Comparison of ENCODE assay signal across 19 mouse cellular contexts in the genomic region with DNA sequence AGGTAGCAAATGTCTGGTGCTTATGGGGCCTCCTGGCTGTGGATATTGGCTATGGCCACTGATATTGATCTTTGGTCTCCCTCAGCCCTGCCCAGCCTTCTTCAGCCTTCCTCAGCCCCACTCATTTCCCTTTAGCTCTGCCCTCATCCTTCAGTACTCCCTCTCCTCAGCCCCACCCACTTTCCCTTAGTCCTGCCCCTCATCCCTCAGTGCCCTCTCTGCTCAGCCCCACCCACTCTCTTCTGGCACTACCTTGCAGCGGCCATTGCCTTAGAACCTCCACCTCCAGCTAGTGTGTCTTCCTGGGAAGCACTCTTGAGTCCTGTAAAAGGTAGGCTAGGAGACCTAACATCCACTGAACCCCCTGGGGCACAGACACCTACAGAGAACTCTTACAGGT.
DNase-seq lines count a peak whose midpoint lies in the region; ATAC-seq and TF ChIP-seq lines count a peak whose summit lies in the region.
"Had no signal": no experiment of that assay in that cellular context is flagged by ENCODE, and none has a peak within 500 bp of the region (broad histone marks: within the 10 kb centered on the region; RNA-seq: fewer than 3 reads in every experiment).

No protein-coding gene starts in this region.

- no peak overlapping the region for H3K4me2 ChIP-seq in forebrain, embryonic 14.5 days (ENCODE audit: low read length)
- H3K4me2 ChIP-seq in lung, embryonic 14.5 days: no peak overlapping the region
- H3K4me2 ChIP-seq in stomach, embryonic 16.5 days (ENCODE audit: low read depth, low read length): no peak overlapping the region
- H3K4me2 ChIP-seq: limb, embryonic 13.5 days had no signal

- peak overlapping the region; percentile 93 for H3K27ac ChIP-seq in forebrain, embryonic 10.5 days
- no peak overlapping the region for H3K27ac ChIP-seq in forebrain, embryonic 14.5 days (ENCODE audit: low read depth, low read length)
- H3K27ac ChIP-seq in lung, embryonic 14.5 days (ENCODE audit: low read depth): peak overlapping the region; percentile 39; the same call in 1 of the 2 replicates
- H3K27ac ChIP-seq in stomach, embryonic 16.5 days (ENCODE audit: low read length): 0 out of 2 replicates have a peak overlapping the region, but pooled peaks have one; percentile 63
- H3K27ac ChIP-seq: liver, embryonic 14.5 days had no signal

- DNase-seq in forebrain, embryonic 10.5 days (ENCODE audit: extremely low spot score, low spot score): peak; percentile 21
- no peak for DNase-seq in forebrain, embryonic 14.5 days (ENCODE audit: low spot score)
- DNase-seq in lung, embryonic 14.5 days: no peak
- DNase-seq in lung, postnatal 36 days: no peak
- peak; percentile 88 for DNase-seq in R1 (ENCODE audit: low read depth, low spot score)
- no peak for DNase-seq in retina, embryonic 14.5 days (ENCODE audit: low spot score)
- DNase-seq: cerebellum, postnatal 10 days; gastrocnemius, postnatal 25 days; kidney, adult 9 months; kidney, postnatal 36 days; layer of hippocampus, adult 9-11 months; retina, postnatal 1 day; thymus, postnatal 36 days had no signal

- H3K9ac ChIP-seq in forebrain, embryonic 14.5 days (ENCODE audit: low read length): no peak overlapping the region
- no peak overlapping the region for H3K9ac ChIP-seq in lung, embryonic 14.5 days
- H3K9ac ChIP-seq in stomach, embryonic 16.5 days (ENCODE audit: low read length): no peak overlapping the region
- H3K9ac ChIP-seq: limb, embryonic 13.5 days; liver, embryonic 14.5 days had no signal

- peaks cover 65% of the 10 kb centered on the region for H3K4me1 ChIP-seq in forebrain, embryonic 10.5 days
- peaks cover 9% of the 10 kb centered on the region for H3K4me1 ChIP-seq in forebrain, embryonic 14.5 days (ENCODE audit: control insufficient read depth, insufficient read depth, low read length)
- peaks cover 14% of the 10 kb centered on the region for H3K4me1 ChIP-seq in lung, embryonic 14.5 days (ENCODE audit: insufficient read depth)
- peaks cover 8% of the 10 kb centered on the region for H3K4me1 ChIP-seq in stomach, embryonic 16.5 days (ENCODE audit: control insufficient read depth, insufficient read depth, low read length)

- no peaks in the 10 kb centered on the region for H3K36me3 ChIP-seq in forebrain, embryonic 10.5 days (replicated peaks)
- H3K36me3 ChIP-seq in forebrain, embryonic 14.5 days (ENCODE audit: control insufficient read depth, insufficient read depth, low read length): no peaks in the 10 kb centered on the region
- no peaks in the 10 kb centered on the region for H3K36me3 ChIP-seq in lung, embryonic 14.5 days (ENCODE audit: insufficient read depth)
- no peaks in the 10 kb centered on the region for H3K36me3 ChIP-seq in stomach, embryonic 16.5 days (ENCODE audit: control insufficient read depth, insufficient read depth, low read length)
- H3K36me3 ChIP-seq: limb, embryonic 13.5 days had no signal

- no peaks in the 10 kb centered on the region; the same call in 1 of the 2 replicates for H3K27me3 ChIP-seq in forebrain, embryonic 10.5 days (ENCODE audit: poor library complexity, severe bottlenecking)
- H3K27me3 ChIP-seq in forebrain, embryonic 14.5 days (replicated peaks; ENCODE audit: control insufficient read depth, insufficient read depth, low read length): no peaks in the 10 kb centered on the region
- H3K27me3 ChIP-seq in lung, embryonic 14.5 days (ENCODE audit: insufficient read depth, low read length): no peaks in the 10 kb centered on the region
- H3K27me3 ChIP-seq in stomach, embryonic 16.5 days (ENCODE audit: control insufficient read depth, insufficient read depth, low read length): no peaks in the 10 kb centered on the region
- H3K27me3 ChIP-seq: CH12.LX had no signal

- no peak for TF ChIP-seq CTCF in lung, embryonic 14.5 days (IDR thresholded peaks at IDR 0.05; ENCODE audit: low read depth)

- H3K9me3 ChIP-seq in forebrain, embryonic 10.5 days: peaks cover 8% of the 10 kb centered on the region; the same call in 1 of the 2 replicates
- 0 out of 2 replicates have a peak, but pooled peaks cover 5% of the 10 kb centered on the region for H3K9me3 ChIP-seq in forebrain, embryonic 14.5 days (replicated peaks; ENCODE audit: control insufficient read depth, low read length)
- H3K9me3 ChIP-seq in lung, embryonic 14.5 days (ENCODE audit: low read depth, low read length): no peaks in the 10 kb centered on the region
- 0 out of 2 replicates have a peak, but pooled peaks cover 4% of the 10 kb centered on the region for H3K9me3 ChIP-seq in stomach, embryonic 16.5 days (replicated peaks; ENCODE audit: control insufficient read depth, low read length)

- 42% methylated on average over 1 of the region's 1 CpGs for WGBS in forebrain, embryonic 10.5 days
- WGBS in forebrain, embryonic 14.5 days: 21% methylated on average over 1 of the region's 1 CpGs
- WGBS in lung, embryonic 14.5 days: 47% methylated on average over 1 of the region's 1 CpGs
- 52% methylated on average over 1 of the region's 1 CpGs for WGBS in stomach, embryonic 16.5 days

- ATAC-seq in forebrain, embryonic 14.5 days: no peak
- no peak for ATAC-seq in lung, embryonic 14.5 days (ENCODE audit: insufficient read depth)
- ATAC-seq in stomach, embryonic 16.5 days (ENCODE audit: insufficient read depth, low FRiP score): no peak
- ATAC-seq: hindbrain, embryonic 16.5 days had no signal

- H3K4me3 ChIP-seq in forebrain, embryonic 10.5 days: no peak overlapping the region
- H3K4me3 ChIP-seq in forebrain, embryonic 14.5 days (ENCODE audit: low read depth, low read length): no peak overlapping the region
- H3K4me3 ChIP-seq in lung, embryonic 14.5 days (ENCODE audit: low read depth, low read length): no peak overlapping the region
- no peak overlapping the region for H3K4me3 ChIP-seq in stomach, embryonic 16.5 days (replicated peaks; ENCODE audit: low read length)
- H3K4me3 ChIP-seq: erythroblast, embryonic 14.5 days; limb, embryonic 13.5 days had no signal

Comparison
In these comparisons a context has a peak if more than half of its experiments do, and no peak if none do; other contexts are left out.
1. DNase-seq: peak in forebrain, embryonic 10.5 days (single experiment) and R1 (single experiment); none in forebrain, embryonic 14.5 days (single experiment), lung, embryonic 14.5 days (single experiment), lung, postnatal 36 days (single experiment) and retina, embryonic 14.5 days (single experiment).